Mouse (Mus musculus): Measurements from ENCODE around the gene F12. TPM values are rescaled to one million over a fixed set of nuclear protein-coding genes. Genes with fewer than 3 reads are reported as not detected.

F12 gene
- polyA plus RNA-seq (2016; fragmentation: Nextera tagmentation; extraction: Ambion mirVana), result 0.16 TPM in 1 of 2 replicates, not detected in the other

- ATAC-seq (ENCODE audit: low FRiP score), result no peak
- Histone ChIP-seq H3K36me3 (no peaks in the 10 kb centered on the region), H3K27ac (no peak within 1 kb of the TSS), H3K9ac (no peak within 1 kb of the TSS), H3K27me3 (peaks cover 18% of the 10 kb centered on the region), H3K4me2 (replicated peaks) (no peak within 1 kb of the TSS), H3K4me3 (no peak within 1 kb of the TSS), H3K4me1 (no peaks in the 10 kb centered on the region; the same call in 1 of the 2 replicates), H3K9me3 (replicated peaks) (no peaks in the 10 kb centered on the region)
- 92% methylated on average over 10 of the region's 10 CpGs for WGBS
Measured at GRCm38 (mm10) chr13:55426613-55427012, at the start of gene F12. Gene F12 (minus strand): TSS chr13:55426793.

DNA sequence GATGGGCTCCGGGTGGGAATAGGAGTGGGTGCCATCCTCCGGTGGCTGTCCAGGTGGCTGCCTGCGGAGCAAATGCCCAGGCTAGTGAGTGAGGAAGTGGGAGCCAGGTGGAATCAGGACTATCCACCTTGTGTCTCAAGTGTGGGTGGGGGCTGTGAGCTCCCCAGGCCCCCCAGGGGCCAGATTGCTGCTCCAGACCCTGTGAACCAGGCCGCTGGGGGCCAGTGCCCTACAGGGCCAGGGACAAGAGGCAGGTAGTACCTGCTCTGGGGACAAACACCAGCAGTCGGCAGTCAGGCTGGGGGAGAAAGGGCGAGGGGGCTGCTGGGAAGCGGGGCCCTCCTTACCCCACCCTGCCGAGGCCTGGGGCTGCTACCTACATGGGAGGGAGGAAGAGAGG lies 49.7 kb upstream of the F12 start:
- H3K9me3 ChIP-seq (replicated peaks), result no peaks in the 10 kb centered on the region
- no peak overlapping the region for H3K4me3 ChIP-seq
- peak overlapping the region; percentile 52; the same call in 1 of the 2 replicates for H3K27ac ChIP-seq
- no peak overlapping the region for H3K4me2 ChIP-seq (replicated peaks)
- no peaks in the 10 kb centered on the region for H3K27me3 ChIP-seq
- ATAC-seq (ENCODE audit: low FRiP score), result no peak
- peaks cover 59% of the 10 kb centered on the region for H3K4me1 ChIP-seq
- peaks cover 77% of the 10 kb centered on the region for H3K36me3 ChIP-seq
- peak overlapping the region; percentile 47 for H3K9ac ChIP-seq
- WGBS, result 92% methylated on average over 8 of the region's 8 CpGs

- Histone ChIP-seq H3K4me3 (no peak overlapping the region), H3K4me2 (replicated peaks) (no peak overlapping the region), H3K4me1 (peaks cover 64% of the 10 kb centered on the region), H3K9me3 (replicated peaks) (no peaks in the 10 kb centered on the region), H3K9ac (no peak overlapping the region), H3K36me3 (peaks cover 72% of the 10 kb centered on the region), H3K27me3 (no peaks in the 10 kb centered on the region), H3K27ac (0 out of 2 replicates have a peak overlapping the region, but pooled peaks have one; percentile 52)
- no peak for ATAC-seq (ENCODE audit: low FRiP score)
- whole genome bisulfite sequencing, result 83% methylated on average over 5 of the region's 5 CpGs
Measured at GRCm38 (mm10) chr13:55475750-55476149, 49.2 kb upstream of the F12 start.

GRCm38 (mm10) chr13:55474621-55475069 lies 48.1 kb upstream of the F12 start:
- Histone ChIP-seq H3K4me3 (no peak overlapping the region), H3K4me2 (replicated peaks) (peak overlapping the region; percentile 17; the same call in 1 of the 2 replicates), H3K27me3 (no peaks in the 10 kb centered on the region; the same call in 1 of the 2 replicates), H3K36me3 (peaks cover 61% of the 10 kb centered on the region), H3K27ac (peak overlapping the region; percentile 84), H3K9ac (peak overlapping the region; percentile 24; the same call in 1 of the 2 replicates), H3K9me3 (replicated peaks) (no peaks in the 10 kb centered on the region), H3K4me1 (peaks cover 75% of the 10 kb centered on the region)
- 24% methylated on average over 5 of the region's 5 CpGs for WGBS
- no peak for ATAC-seq (ENCODE audit: low FRiP score)

DNA sequence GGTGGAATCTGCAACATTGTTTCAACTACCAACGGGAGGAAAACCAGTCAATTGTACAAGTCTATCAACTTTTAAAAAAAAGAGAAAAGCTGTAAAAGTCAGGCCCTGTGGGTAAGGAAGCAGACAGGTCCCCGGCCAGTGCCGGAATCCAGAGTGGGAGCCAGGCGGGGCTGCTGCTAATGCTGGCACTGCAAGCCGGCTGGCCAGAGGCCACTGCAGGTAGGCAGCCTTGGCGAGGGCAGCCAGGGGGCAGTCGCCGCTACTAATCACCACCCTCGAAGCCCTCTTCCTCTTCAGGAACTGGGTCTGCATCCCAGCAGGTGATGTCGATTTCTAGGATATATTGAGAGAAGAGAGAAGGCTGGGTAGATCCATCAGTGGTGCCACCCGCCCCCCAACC lies 47.4 kb upstream of the F12 start:
- 54% methylated on average over 11 of the region's 11 CpGs for WGBS
- Histone ChIP-seq H3K9me3 (replicated peaks) (no peaks in the 10 kb centered on the region), H3K4me3 (no peak overlapping the region), H3K4me1 (peaks cover 82% of the 10 kb centered on the region), H3K4me2 (replicated peaks) (no peak overlapping the region; the same call in 1 of the 2 replicates), H3K9ac (0 out of 2 replicates have a peak overlapping the region, but pooled peaks have one; percentile 83), H3K27ac (peak overlapping the region; percentile 84), H3K36me3 (peaks cover 54% of the 10 kb centered on the region), H3K27me3 (no peaks in the 10 kb centered on the region; the same call in 1 of the 2 replicates)
- no peak for ATAC-seq (ENCODE audit: low FRiP score)

DNA sequence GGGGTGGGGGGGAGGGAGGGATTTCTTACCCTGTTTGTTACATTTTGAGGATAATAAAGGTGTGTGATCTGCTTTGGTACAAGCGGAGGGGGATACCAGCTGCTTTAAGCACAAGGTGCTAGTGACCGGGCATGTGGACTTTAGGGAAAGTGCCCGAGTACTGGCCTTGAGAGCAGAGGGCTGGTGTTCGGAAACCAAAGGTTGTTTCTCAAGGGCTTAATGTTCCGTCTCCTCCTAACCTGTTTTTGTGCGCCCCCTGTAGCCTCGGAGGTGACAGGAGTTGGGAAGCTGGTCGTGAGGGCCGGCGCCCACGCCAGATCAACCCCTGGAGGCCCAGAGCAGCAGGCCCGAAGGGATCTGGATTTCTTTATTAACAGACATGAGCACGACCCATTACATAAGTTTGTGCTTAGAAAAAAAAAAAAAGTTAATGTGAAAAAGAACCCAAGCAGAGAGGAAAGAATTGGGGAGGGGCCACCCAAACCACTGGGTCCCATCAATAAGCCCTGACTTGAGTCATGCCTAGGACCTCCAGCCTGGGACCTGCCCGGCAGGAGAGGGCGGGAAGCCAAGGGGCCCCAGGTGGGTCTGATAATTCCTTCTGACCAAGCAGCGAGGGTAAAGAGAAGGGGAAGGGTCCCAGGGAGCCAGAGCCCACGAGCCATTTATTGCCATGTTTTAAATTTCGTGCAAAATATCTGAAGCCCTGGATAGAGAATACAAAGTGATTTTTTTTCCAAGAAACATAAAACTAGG lies 46.7 kb upstream of the F12 start:
- Histone ChIP-seq H3K27ac (peak overlapping the region; percentile 94), H3K4me1 (peaks cover 84% of the 10 kb centered on the region), H3K9ac (peak overlapping the region; percentile 83), H3K9me3 (replicated peaks) (no peaks in the 10 kb centered on the region), H3K27me3 (no peaks in the 10 kb centered on the region; the same call in 1 of the 2 replicates), H3K36me3 (peaks cover 49% of the 10 kb centered on the region), H3K4me3 (peak overlapping the region; percentile 52), H3K4me2 (replicated peaks) (peak overlapping the region; percentile 98)
- no peak for ATAC-seq (ENCODE audit: low FRiP score)
- 21% methylated on average over 18 of the region's 18 CpGs for WGBS

DNA sequence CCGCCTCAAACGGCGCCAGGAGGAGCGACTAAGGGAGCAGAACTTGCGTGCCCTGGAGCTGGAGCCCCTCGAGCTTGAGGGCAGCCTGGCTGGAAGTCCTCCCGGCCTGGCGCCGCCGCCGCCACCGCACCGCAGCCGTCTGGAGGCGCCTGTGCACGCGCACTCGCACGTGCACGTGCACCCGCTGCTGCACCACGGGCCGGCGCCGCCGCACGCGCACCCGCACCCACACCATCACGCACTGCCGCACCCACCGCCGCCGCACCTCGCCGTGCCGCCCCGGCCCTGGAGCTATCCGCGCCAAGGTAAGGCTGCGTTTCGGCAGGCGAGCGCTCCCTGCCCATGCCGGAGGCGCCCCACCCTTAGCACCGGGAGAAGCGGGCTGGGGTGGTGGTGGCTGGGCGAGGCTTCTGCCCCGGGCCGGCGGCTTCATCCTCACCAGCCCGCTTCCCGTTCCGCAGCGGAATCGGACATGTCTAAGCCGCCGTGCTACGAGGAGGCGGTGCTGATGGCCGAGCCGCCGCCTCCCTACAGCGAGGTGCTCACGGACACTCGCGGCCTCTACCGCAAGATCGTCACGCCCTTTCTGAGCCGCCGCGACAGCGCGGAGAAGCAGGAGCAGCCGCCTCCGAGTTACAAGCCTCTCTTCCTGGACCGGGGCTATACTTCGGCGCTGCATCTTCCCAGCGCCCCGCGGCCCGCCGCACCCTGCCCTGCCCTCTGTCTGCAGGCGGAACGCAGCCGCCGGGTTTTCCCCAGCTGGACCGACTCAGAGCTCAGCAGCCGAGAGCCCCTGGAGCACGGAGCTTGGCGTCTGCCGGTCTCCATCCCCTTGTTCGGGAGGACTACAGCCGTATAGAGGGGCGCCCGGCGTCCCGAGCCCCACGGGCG lies 45.8 kb upstream of the F12 start:
- H3K27ac ChIP-seq, result peak overlapping the region; percentile 94
- peaks cover 88% of the 10 kb centered on the region for H3K4me1 ChIP-seq
- peak overlapping the region; percentile 83 for H3K9ac ChIP-seq
- WGBS, result under 1% methylated on average over 103 of the region's 103 CpGs
- H3K36me3 ChIP-seq, result peaks cover 40% of the 10 kb centered on the region
- H3K9me3 ChIP-seq (replicated peaks), result no peaks in the 10 kb centered on the region
- peak; percentile 36 for ATAC-seq (ENCODE audit: low FRiP score)
- H3K27me3 ChIP-seq, result no peaks in the 10 kb centered on the region; the same call in 1 of the 2 replicates
- H3K4me2 ChIP-seq (replicated peaks), result peak overlapping the region; percentile 98
- H3K4me3 ChIP-seq, result peak overlapping the region; percentile 52

GRCm38 (mm10) chr13:55471819-55472131 lies 45.2 kb upstream of the F12 start:
- 2% methylated on average over 31 of the region's 31 CpGs for WGBS
- peak; percentile 50 for ATAC-seq (ENCODE audit: low FRiP score)
- peaks cover 2% of the 10 kb centered on the region; the same call in 1 of the 2 replicates for H3K27me3 ChIP-seq
- H3K4me3 ChIP-seq, result peak overlapping the region; percentile 52
- H3K27ac ChIP-seq, result peak overlapping the region; percentile 94
- H3K4me2 ChIP-seq (replicated peaks), result peak overlapping the region; percentile 98
- peaks cover 34% of the 10 kb centered on the region for H3K36me3 ChIP-seq
- H3K9ac ChIP-seq, result peak overlapping the region; percentile 83
- H3K9me3 ChIP-seq (replicated peaks), result no peaks in the 10 kb centered on the region
- H3K4me1 ChIP-seq, result peaks cover 82% of the 10 kb centered on the region

DNA sequence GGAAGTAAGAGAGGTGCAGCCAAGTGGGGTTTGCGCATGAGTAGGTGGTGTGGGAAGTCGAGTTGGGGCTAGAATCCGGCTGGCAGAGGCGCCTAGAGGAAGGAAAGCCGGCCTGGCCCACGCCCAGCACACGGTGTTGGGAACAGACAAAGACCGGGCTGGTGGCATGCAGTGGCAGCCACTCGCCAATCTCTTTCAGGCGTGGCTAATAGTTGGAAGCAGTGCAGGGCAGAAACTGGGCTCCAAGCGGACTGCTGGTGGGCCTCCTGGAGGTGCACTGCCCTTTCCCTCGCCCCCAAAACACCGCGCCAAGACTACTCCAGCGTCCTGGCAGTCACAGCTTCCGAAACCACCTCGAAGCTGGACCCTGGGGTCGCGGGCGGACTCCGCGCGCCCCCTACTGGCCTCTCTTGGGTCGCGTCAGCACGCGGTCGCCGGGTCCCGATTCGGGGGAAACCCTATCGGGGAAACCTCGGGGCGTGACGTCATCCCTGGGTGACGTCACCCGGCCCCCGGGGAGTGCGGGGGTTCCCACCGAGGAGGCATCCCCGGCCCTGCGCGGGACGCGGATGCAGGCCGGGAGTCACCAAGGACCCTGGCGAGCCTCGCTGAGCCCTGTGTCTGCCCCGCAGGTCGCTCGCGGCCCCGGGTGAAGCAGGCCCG lies 44.7 kb upstream of the F12 start:
- under 1% methylated on average over 54 of the region's 54 CpGs for WGBS
- H3K9ac ChIP-seq, result peak overlapping the region; percentile 83
- peak; percentile 53 for ATAC-seq (ENCODE audit: low FRiP score)
- H3K9me3 ChIP-seq (replicated peaks), result no peaks in the 10 kb centered on the region
- peak overlapping the region; percentile 52 for H3K4me3 ChIP-seq
- peaks cover 5% of the 10 kb centered on the region; the same call in 1 of the 2 replicates for H3K27me3 ChIP-seq
- H3K4me1 ChIP-seq, result peaks cover 82% of the 10 kb centered on the region
- H3K36me3 ChIP-seq, result peaks cover 29% of the 10 kb centered on the region
- H3K4me2 ChIP-seq (replicated peaks), result peak overlapping the region; percentile 98
- H3K27ac ChIP-seq, result peak overlapping the region; percentile 94

GRCm38 (mm10) chr13:55470372-55470771 lies 43.8 kb upstream of the F12 start:
- H3K9me3 ChIP-seq (replicated peaks), result no peaks in the 10 kb centered on the region
- 54% methylated on average over 9 of the region's 9 CpGs for WGBS
- no peak for ATAC-seq (ENCODE audit: low FRiP score)
- no peak overlapping the region for H3K4me3 ChIP-seq
- peaks cover 5% of the 10 kb centered on the region; the same call in 1 of the 2 replicates for H3K27me3 ChIP-seq
- H3K4me2 ChIP-seq (replicated peaks), result peak overlapping the region; percentile 98
- peaks cover 83% of the 10 kb centered on the region for H3K4me1 ChIP-seq
- H3K36me3 ChIP-seq, result peaks cover 20% of the 10 kb centered on the region
- H3K9ac ChIP-seq, result peak overlapping the region; percentile 83; the same call in 1 of the 2 replicates
- peak overlapping the region; percentile 94 for H3K27ac ChIP-seq

DNA sequence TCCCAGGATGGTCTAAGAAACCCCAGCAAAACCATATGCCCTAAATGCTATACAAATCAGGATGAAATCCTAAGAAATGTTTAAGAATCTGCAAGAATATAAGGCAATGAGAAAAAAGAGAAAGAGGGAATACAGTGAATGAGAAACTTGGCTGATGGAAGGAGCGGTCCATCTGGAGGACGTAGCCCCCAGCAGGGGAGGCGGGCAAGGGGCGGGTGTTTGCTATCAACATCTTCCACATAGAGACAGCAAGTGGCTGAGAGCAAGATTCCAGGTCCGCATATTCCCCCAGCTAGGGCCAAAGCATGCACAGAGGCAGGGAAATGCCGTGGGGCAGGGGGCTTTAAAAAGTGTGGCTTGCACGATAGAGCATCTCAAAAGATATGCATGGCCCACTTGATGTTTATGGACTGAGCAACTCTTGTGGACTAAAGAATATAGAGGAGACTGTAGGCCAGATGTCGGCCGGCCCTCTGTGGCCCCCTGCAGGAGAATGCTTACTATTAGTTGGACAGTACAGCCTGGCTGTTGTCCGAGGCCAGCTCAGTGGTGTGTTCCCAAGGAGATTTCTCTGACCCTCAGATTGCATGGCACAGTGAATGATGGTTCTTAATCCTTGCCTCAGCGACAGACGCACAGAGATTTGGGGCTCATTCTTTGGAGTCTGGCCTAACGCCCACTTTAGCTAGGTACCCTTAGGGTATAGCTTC lies 42.4 kb upstream of the F12 start:
- H3K9me3 ChIP-seq (replicated peaks), result no peaks in the 10 kb centered on the region
- H3K27me3 ChIP-seq, result peaks cover 5% of the 10 kb centered on the region; the same call in 1 of the 2 replicates
- WGBS, result 34% methylated on average over 13 of the region's 13 CpGs
- peaks cover 78% of the 10 kb centered on the region for H3K4me1 ChIP-seq
- H3K4me3 ChIP-seq, result no peak overlapping the region
- no peak overlapping the region for H3K27ac ChIP-seq
- ATAC-seq (ENCODE audit: low FRiP score), result no peak
- H3K36me3 ChIP-seq, result peaks cover 6% of the 10 kb centered on the region; the same call in 1 of the 2 replicates
- no peak overlapping the region for H3K4me2 ChIP-seq (replicated peaks)
- no peak overlapping the region for H3K9ac ChIP-seq

All from hindbrain, embryonic 12.5 days (tissue).